Mouse (Mus musculus) stomach, postnatal 0 days (tissue): ENCODE results near the gene Adgrg6. TPM values are rescaled to one million over a fixed set of nuclear protein-coding genes. Genes with fewer than 3 reads are reported as not detected.

Source experiments
- ATAC-seq: fragments of 200-750 bp; cut with Nextera tagmentation; 2 replicates; pipeline ENCODE4 v1.8.0; 2017; ENCODE audit not compliant: low FRiP score, low TSS enrichment
- DNase-seq: peaks from one replicate; pipeline ENCODE4 v3.0.0-alpha.2; 2016; ENCODE audit warnings: low spot score
- H3K27ac ChIP-seq: fragments of 300-500 bp; sonication (generic); replicated peaks from 2 replicates; pipeline ENCODE4 v1.5.1; 2014; ENCODE audit warnings: mild to moderate bottlenecking, control low read depth
- H3K27me3 ChIP-seq: fragments of 300-500 bp; sonication (generic); 2 replicates; pipeline ENCODE4 v1.6.1; 2014; ENCODE audit warnings: low read length; ENCODE audit not compliant: control insufficient read depth, insufficient read depth
- H3K36me3 ChIP-seq: fragments of 300-500 bp; sonication (generic); 2 replicates; pipeline ENCODE4 v1.6.1; 2014; ENCODE audit warnings: low read length, mixed read lengths; ENCODE audit not compliant: control insufficient read depth, insufficient read depth
- H3K4me1 ChIP-seq: fragments of 300-500 bp; sonication (generic); replicated peaks from 2 replicates; pipeline ENCODE4 v1.6.1; 2014; ENCODE audit warnings: antibody characterized with exemption; ENCODE audit not compliant: control insufficient read depth, insufficient read depth
- H3K4me2 ChIP-seq: fragments of 300-500 bp; sonication (generic); replicated peaks from 2 replicates; pipeline ENCODE4 v1.6.1; 2014; ENCODE audit warnings: low read depth, mild to moderate bottlenecking, control low read depth, moderate library complexity
- H3K4me3 ChIP-seq: fragments of 300-500 bp; sonication (generic); 2 replicates; pipeline ENCODE4 v1.5.1; 2014; ENCODE audit warnings: low read depth, low read length, control low read depth
- H3K9ac ChIP-seq: fragments of 300-500 bp; sonication (generic); 2 replicates; pipeline ENCODE4 v1.6.1; 2014; ENCODE audit warnings: mild to moderate bottlenecking, low read length, control low read depth, mixed read lengths
- H3K9me3 ChIP-seq: fragments of 300-500 bp; sonication (generic); 2 replicates; pipeline ENCODE4 v1.6.1; 2016; ENCODE audit warnings: low read length; ENCODE audit not compliant: control insufficient read depth
- CTCF ChIP-seq: IDR thresholded peaks from 2 replicates; pipeline ENCODE4 v1.5.1; 2016; ENCODE audit warnings: antibody characterized with exemption, low read depth, mild to moderate bottlenecking, moderate library complexity
- EP300 ChIP-seq: optimal IDR thresholded peaks from 2 replicates; pipeline ENCODE3; 2016; ENCODE audit warnings: antibody characterized with exemption
- WGBS: fragments of 180-500 bp; shearing (Covaris S2); extraction: QIAGEN DNeasy Blood & Tissue Kit; methylation state at CpG from one replicate; pipeline ENCODE4 v1.1.7; 2014; 5-methylcytosine and 5-hydroxymethylcytosine counted together
- polyA plus RNA-seq: library from polyadenylated mRNA; unstranded; fragments of >200 nt; fragmentation: Nextera tagmentation; extraction: Ambion mirVana; gene quantifications from 2 replicates; pipeline ENCODE4 v1.2.1, GENCODE M21; 2015

The Adgrg6 gene
- polyA plus RNA-seq, 1 experiment from 2014 or later = 8.1 TPM

DNA sequence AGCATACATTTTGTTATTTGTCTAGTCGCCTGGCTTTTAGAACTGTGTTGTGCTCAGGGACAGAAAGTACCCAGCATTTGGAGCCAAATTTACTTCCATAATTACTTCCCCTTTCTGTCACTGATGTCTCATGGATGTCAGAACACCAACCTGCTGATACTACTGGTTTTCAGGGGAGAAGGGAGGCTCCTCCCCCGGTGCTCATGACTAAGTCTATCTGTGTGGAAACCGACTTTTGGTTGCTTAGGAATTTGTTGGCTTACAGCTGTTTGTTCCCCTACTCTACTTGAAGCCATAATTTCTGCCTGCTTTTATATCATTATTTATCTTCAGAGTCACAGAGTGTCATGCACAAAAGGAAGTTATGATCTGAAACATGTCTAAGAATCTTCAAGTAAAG is 14.4 kb downstream of the Adgrg6 start:
- WGBS = 57% methylated on average over 3 of the region's 3 CpGs
- Histone ChIP-seq H3K4me2 (no peak overlapping the region), H3K4me1 (no peaks in the 10 kb centered on the region), H3K9me3 (no peaks in the 10 kb centered on the region), H3K9ac (no peak overlapping the region), H3K4me3 (no peak overlapping the region), H3K27me3 (no peaks in the 10 kb centered on the region), H3K36me3 (no peaks in the 10 kb centered on the region), H3K27ac (no peak overlapping the region)
- TF ChIP-seq EP300 (no peak), CTCF (no peak)
- DNase-seq (no peak), ATAC-seq (no peak)

DNA sequence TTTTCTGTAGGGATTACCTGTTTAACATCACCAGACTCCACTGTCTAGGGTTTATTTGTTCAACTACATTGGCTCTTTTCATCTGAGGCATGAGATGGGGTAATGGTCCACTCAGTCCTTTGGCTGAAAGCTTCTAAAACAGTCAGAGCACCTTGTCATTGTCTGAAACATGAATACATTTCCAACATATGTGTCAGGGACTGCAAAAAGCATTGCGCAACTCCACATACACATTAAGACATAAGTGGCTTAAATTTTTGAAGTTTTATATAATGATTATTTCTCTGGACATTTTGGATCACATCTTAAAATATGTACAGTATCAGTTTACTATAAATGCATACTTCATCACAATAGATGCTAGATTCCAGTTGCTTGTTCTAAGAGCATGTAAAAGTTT is 14.8 kb downstream of the Adgrg6 start:
- H3K4me1 ChIP-seq = no peaks in the 10 kb centered on the region
- H3K9ac ChIP-seq = no peak overlapping the region
- H3K4me2 ChIP-seq = no peak overlapping the region
- H3K4me3 ChIP-seq = no peak overlapping the region
- DNase-seq (no peak), ATAC-seq (no peak)
- no peaks in the 10 kb centered on the region for H3K9me3 ChIP-seq
- no peaks in the 10 kb centered on the region for H3K27me3 ChIP-seq
- H3K27ac ChIP-seq = no peak overlapping the region
- WGBS = 96% methylated on average over 1 of the region's 1 CpGs
- TF ChIP-seq EP300 (no peak), CTCF (no peak)
- no peaks in the 10 kb centered on the region for H3K36me3 ChIP-seq

DNA sequence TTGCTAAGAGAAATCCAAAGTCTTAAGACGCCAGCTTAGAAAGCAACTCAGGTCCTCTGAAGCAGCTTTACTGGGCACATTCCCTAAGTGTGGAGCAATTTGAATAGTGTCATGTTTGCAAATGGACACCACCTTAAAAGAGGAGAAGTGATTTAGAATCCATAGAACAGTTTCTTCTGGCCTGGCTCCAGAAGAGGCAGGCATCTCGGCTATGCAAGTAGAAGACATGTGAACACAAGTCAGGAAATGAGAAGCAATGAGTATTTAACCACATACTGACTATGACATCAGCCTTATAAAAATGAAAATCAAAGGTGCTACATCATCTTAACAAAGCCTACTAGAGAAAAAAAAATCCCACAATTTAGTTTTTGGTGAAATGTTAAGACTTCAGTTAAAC is 17.7 kb downstream of the Adgrg6 start:
- H3K27me3 ChIP-seq = no peaks in the 10 kb centered on the region
- H3K27ac ChIP-seq = no peak overlapping the region
- no peak overlapping the region for H3K4me2 ChIP-seq
- TF ChIP-seq CTCF (no peak), EP300 (no peak)
- DNase-seq (no peak), ATAC-seq (no peak)
- WGBS = 46% methylated on average over 2 of the region's 2 CpGs
- H3K36me3 ChIP-seq = no peaks in the 10 kb centered on the region
- no peaks in the 10 kb centered on the region for H3K9me3 ChIP-seq
- H3K4me3 ChIP-seq = no peak overlapping the region
- no peaks in the 10 kb centered on the region for H3K4me1 ChIP-seq
- H3K9ac ChIP-seq = no peak overlapping the region

DNA sequence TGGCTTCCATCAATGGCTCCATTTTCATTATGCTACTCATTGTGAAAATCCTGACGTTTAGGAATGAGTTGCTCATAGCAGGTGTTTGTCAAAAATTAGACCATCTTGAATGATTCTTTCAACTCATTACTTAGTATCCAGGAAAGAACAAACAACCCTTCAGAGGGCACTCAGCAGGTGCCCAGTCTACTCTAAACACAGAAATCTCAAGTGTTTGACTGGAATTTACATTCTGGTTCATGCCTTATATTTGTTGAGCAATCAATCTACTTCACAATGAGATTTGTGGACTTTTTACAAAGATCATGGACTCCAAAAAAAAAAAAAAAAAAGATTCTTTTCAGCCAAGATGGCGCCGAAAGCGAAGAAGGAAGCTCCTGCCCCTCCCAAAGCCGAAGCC is 22.7 kb downstream of the Adgrg6 start:
- Histone ChIP-seq H3K4me3 (no peak overlapping the region), H3K27me3 (no peaks in the 10 kb centered on the region), H3K9me3 (no peaks in the 10 kb centered on the region), H3K4me2 (no peak overlapping the region), H3K4me1 (no peaks in the 10 kb centered on the region), H3K36me3 (no peaks in the 10 kb centered on the region), H3K27ac (no peak overlapping the region), H3K9ac (no peak overlapping the region)
- ATAC-seq (no peak), DNase-seq (no peak)
- TF ChIP-seq CTCF (no peak), EP300 (no peak)
- WGBS = 80% methylated on average over 5 of the region's 5 CpGs

DNA sequence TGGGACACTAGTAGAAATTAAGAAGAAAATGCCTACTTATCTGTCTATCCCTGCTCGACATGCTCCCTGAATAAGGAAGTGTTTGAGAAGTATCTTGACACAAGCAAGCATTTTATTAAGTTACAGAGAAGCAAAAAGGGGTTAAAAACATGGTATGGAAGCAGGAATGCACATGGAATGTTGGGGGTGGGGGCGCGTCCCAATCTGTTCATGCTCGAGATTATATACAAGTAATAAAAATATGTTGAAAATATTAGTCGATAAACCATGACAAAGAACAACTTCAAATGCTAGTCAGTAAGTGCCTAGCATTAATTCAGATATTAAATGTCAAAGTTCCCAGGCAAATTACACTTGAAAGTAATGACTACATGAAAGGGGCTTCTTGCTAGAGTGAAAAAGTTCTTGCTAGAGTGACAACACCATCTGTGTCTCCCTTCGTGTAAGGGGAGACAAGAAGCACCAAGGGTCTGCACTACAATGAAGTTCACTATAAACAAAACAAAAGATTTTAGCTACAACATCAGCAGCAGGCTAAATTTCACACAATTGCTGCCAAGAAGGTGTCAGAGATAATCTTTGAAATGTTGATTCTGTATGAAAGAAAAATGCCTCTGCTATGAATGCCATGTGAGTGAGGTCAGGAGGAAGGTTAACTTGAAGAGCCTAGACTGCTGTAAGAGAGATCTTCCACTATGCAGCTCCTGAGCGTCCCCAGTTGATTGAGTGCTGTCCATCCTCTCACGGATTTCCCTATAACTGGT is 24.4 kb downstream of the Adgrg6 start:
- Histone ChIP-seq H3K27me3 (no peaks in the 10 kb centered on the region), H3K4me2 (no peak overlapping the region), H3K9me3 (no peaks in the 10 kb centered on the region), H3K4me1 (no peaks in the 10 kb centered on the region), H3K27ac (no peak overlapping the region), H3K36me3 (no peaks in the 10 kb centered on the region), H3K4me3 (no peak overlapping the region), H3K9ac (no peak overlapping the region)
- DNase-seq = no peak
- WGBS = 35% methylated on average over 8 of the region's 8 CpGs
- TF ChIP-seq EP300 (no peak), CTCF (no peak)
- no peak for ATAC-seq

DNA sequence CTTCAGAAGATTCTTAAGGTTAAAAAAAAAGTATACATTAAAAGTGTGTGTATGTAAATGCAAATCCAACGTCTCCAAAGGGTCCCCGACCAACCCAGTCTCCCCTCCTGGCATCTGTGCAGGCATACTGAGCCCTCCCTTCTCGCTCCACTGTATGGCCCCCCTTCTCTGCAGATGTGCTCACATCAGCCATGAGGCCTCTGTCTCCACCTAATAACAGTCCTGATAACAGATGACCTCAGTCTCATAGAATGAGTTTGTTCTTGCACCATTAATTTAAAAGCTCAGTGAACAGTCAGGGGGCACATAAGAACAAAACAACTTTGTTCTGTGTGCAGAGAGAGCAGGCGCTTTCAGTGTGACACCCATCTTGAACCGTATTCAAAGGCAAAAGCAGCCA is 27.6 kb downstream of the Adgrg6 start:
- Histone ChIP-seq H3K27me3 (no peaks in the 10 kb centered on the region), H3K27ac (no peak overlapping the region), H3K4me1 (no peaks in the 10 kb centered on the region), H3K36me3 (no peaks in the 10 kb centered on the region), H3K9me3 (no peaks in the 10 kb centered on the region), H3K9ac (no peak overlapping the region), H3K4me3 (no peak overlapping the region), H3K4me2 (no peak overlapping the region)
- TF ChIP-seq CTCF (no peak), EP300 (no peak)
- DNase-seq = no peak
- 56% methylated on average over 5 of the region's 5 CpGs for WGBS
- ATAC-seq = no peak
